Mouse (Mus musculus): ENCODE results near the gene Chmp4b. TPM values are rescaled to one million over a fixed set of nuclear protein-coding genes. Genes with fewer than 3 reads are reported as not detected.

Chmp4b gene
- polyA plus RNA-seq, 1 experiment from 2014 or later: 28.7 TPM

GRCm38 (mm10) chr2:154689391-154689790, 37.9 kb downstream of the Chmp4b start:
- Histone ChIP-seq H3K27ac (ENCODE audit: low read length) (no peak overlapping the region), H3K9ac (ENCODE audit: low read depth, low read length) (no peak overlapping the region), H3K36me3 (ENCODE audit: control insufficient read depth, insufficient read depth, low read length) (peaks cover 17% of the 10 kb centered on the region; the same call in 1 of the 2 replicates), H3K27me3 (replicated peaks; ENCODE audit: control insufficient read depth, insufficient read depth, low read length) (no peaks in the 10 kb centered on the region), H3K4me1 (ENCODE audit: control insufficient read depth, insufficient read depth, low read length) (peaks cover 7% of the 10 kb centered on the region; the same call in 1 of the 2 replicates), H3K4me2 (ENCODE audit: low read depth, low read length) (no peak overlapping the region), H3K9me3 (ENCODE audit: control insufficient read depth, low read length) (no peaks in the 10 kb centered on the region), H3K4me3 (ENCODE audit: low read length) (no peak overlapping the region)
- ATAC-seq: no peak
- 91% methylated on average over 14 of the region's 14 CpGs for WGBS

GRCm38 (mm10) chr2:154690959-154691358, 39.5 kb downstream of the Chmp4b start:
- peaks cover 7% of the 10 kb centered on the region; the same call in 1 of the 2 replicates for H3K4me1 ChIP-seq (ENCODE audit: control insufficient read depth, insufficient read depth, low read length)
- no peaks in the 10 kb centered on the region for H3K9me3 ChIP-seq (ENCODE audit: control insufficient read depth, low read length)
- no peak for ATAC-seq
- no peak overlapping the region for H3K27ac ChIP-seq (ENCODE audit: low read length)
- H3K4me2 ChIP-seq (ENCODE audit: low read depth, low read length): no peak overlapping the region
- no peak overlapping the region for H3K4me3 ChIP-seq (ENCODE audit: low read length)
- no peaks in the 10 kb centered on the region for H3K27me3 ChIP-seq (replicated peaks; ENCODE audit: control insufficient read depth, insufficient read depth, low read length)
- H3K36me3 ChIP-seq (ENCODE audit: control insufficient read depth, insufficient read depth, low read length): peaks cover 24% of the 10 kb centered on the region; the same call in 1 of the 2 replicates
- H3K9ac ChIP-seq (ENCODE audit: low read depth, low read length): no peak overlapping the region
- 94% methylated on average over 5 of the region's 5 CpGs for WGBS

GRCm38 (mm10) chr2:154693186-154693940, 41.9 kb downstream of the Chmp4b start:
- peaks cover 24% of the 10 kb centered on the region; the same call in 1 of the 2 replicates for H3K36me3 ChIP-seq (ENCODE audit: control insufficient read depth, insufficient read depth, low read length)
- no peak overlapping the region for H3K4me3 ChIP-seq (ENCODE audit: low read length)
- H3K27ac ChIP-seq (ENCODE audit: low read length): peak overlapping the region; percentile 69
- no peaks in the 10 kb centered on the region for H3K9me3 ChIP-seq (ENCODE audit: control insufficient read depth, low read length)
- peak; percentile 48 for ATAC-seq
- 74% methylated on average over 11 of the region's 11 CpGs for WGBS
- H3K4me1 ChIP-seq (ENCODE audit: control insufficient read depth, insufficient read depth, low read length): peaks cover 7% of the 10 kb centered on the region; the same call in 1 of the 2 replicates
- H3K4me2 ChIP-seq (ENCODE audit: low read depth, low read length): no peak overlapping the region
- no peak overlapping the region for H3K9ac ChIP-seq (ENCODE audit: low read depth, low read length)
- no peaks in the 10 kb centered on the region for H3K27me3 ChIP-seq (replicated peaks; ENCODE audit: control insufficient read depth, insufficient read depth, low read length)

- H3K9me3 ChIP-seq (ENCODE audit: control insufficient read depth, low read length): no peaks in the 10 kb centered on the region
- no peak overlapping the region for H3K4me3 ChIP-seq (ENCODE audit: low read length)
- no peak overlapping the region for H3K4me2 ChIP-seq (ENCODE audit: low read depth, low read length)
- peak; percentile 57 for ATAC-seq
- peaks cover 7% of the 10 kb centered on the region; the same call in 1 of the 2 replicates for H3K4me1 ChIP-seq (ENCODE audit: control insufficient read depth, insufficient read depth, low read length)
- H3K27ac ChIP-seq (ENCODE audit: low read length): no peak overlapping the region; the same call in 1 of the 2 replicates
- no peaks in the 10 kb centered on the region for H3K27me3 ChIP-seq (replicated peaks; ENCODE audit: control insufficient read depth, insufficient read depth, low read length)
- peaks cover 24% of the 10 kb centered on the region; the same call in 1 of the 2 replicates for H3K36me3 ChIP-seq (ENCODE audit: control insufficient read depth, insufficient read depth, low read length)
- no peak overlapping the region for H3K9ac ChIP-seq (ENCODE audit: low read depth, low read length)
- 75% methylated on average over 12 of the region's 12 CpGs for WGBS
These were observed 42.4 kb downstream of the Chmp4b start for GRCm38 (mm10) chr2:154693941-154694256.

- no peak overlapping the region for H3K4me2 ChIP-seq (ENCODE audit: low read depth, low read length)
- H3K4me3 ChIP-seq (ENCODE audit: low read length): no peak overlapping the region
- WGBS: 67% methylated on average over 8 of the region's 8 CpGs
- H3K4me1 ChIP-seq (ENCODE audit: control insufficient read depth, insufficient read depth, low read length): peaks cover 7% of the 10 kb centered on the region; the same call in 1 of the 2 replicates
- H3K9ac ChIP-seq (ENCODE audit: low read depth, low read length): no peak overlapping the region
- no peaks in the 10 kb centered on the region for H3K27me3 ChIP-seq (replicated peaks; ENCODE audit: control insufficient read depth, insufficient read depth, low read length)
- no peaks in the 10 kb centered on the region for H3K9me3 ChIP-seq (ENCODE audit: control insufficient read depth, low read length)
- no peak overlapping the region for H3K27ac ChIP-seq (ENCODE audit: low read length)
- H3K36me3 ChIP-seq (ENCODE audit: control insufficient read depth, insufficient read depth, low read length): peaks cover 14% of the 10 kb centered on the region; the same call in 1 of the 2 replicates
- ATAC-seq: no peak
These were observed 44.2 kb downstream of the Chmp4b start for GRCm38 (mm10) chr2:154695690-154696089.

- no peak for ATAC-seq
- Histone ChIP-seq H3K27me3 (replicated peaks; ENCODE audit: control insufficient read depth, insufficient read depth, low read length) (no peaks in the 10 kb centered on the region), H3K9ac (ENCODE audit: low read depth, low read length) (no peak overlapping the region), H3K4me1 (ENCODE audit: control insufficient read depth, insufficient read depth, low read length) (peaks cover 7% of the 10 kb centered on the region; the same call in 1 of the 2 replicates), H3K9me3 (ENCODE audit: control insufficient read depth, low read length) (no peaks in the 10 kb centered on the region), H3K36me3 (ENCODE audit: control insufficient read depth, insufficient read depth, low read length) (peaks cover 11% of the 10 kb centered on the region; the same call in 1 of the 2 replicates), H3K27ac (ENCODE audit: low read length) (no peak overlapping the region), H3K4me2 (ENCODE audit: low read depth, low read length) (no peak overlapping the region), H3K4me3 (ENCODE audit: low read length) (no peak overlapping the region)
- 79% methylated on average over 3 of the region's 3 CpGs for WGBS
These were observed 45.2 kb downstream of the Chmp4b start for GRCm38 (mm10) chr2:154696660-154697059.

GRCm38 (mm10) chr2:154699360-154699759, 47.9 kb downstream of the Chmp4b start:
- Histone ChIP-seq H3K4me3 (ENCODE audit: low read length) (no peak overlapping the region), H3K27ac (ENCODE audit: low read length) (no peak overlapping the region), H3K9me3 (ENCODE audit: control insufficient read depth, low read length) (no peaks in the 10 kb centered on the region), H3K36me3 (ENCODE audit: control insufficient read depth, insufficient read depth, low read length) (peaks cover 7% of the 10 kb centered on the region; the same call in 1 of the 2 replicates), H3K27me3 (replicated peaks; ENCODE audit: control insufficient read depth, insufficient read depth, low read length) (no peaks in the 10 kb centered on the region), H3K4me2 (ENCODE audit: low read depth, low read length) (no peak overlapping the region), H3K4me1 (ENCODE audit: control insufficient read depth, insufficient read depth, low read length) (peaks cover under 1% of the 10 kb centered on the region; the same call in 1 of the 2 replicates), H3K9ac (ENCODE audit: low read depth, low read length) (no peak overlapping the region)
- ATAC-seq: no peak
- WGBS: 95% methylated on average over 4 of the region's 4 CpGs

- 77% methylated on average over 2 of the region's 2 CpGs for WGBS
- no peaks in the 10 kb centered on the region for H3K9me3 ChIP-seq (ENCODE audit: control insufficient read depth, low read length)
These were observed 48.7 kb downstream of the Chmp4b start for GRCm38 (mm10) chr2:154700177-154700576.

GRCm38 (mm10) chr2:154702637-154703315, 51.3 kb downstream of the Chmp4b start:
- WGBS: 6% methylated on average over 17 of the region's 17 CpGs
- Histone ChIP-seq H3K9ac (ENCODE audit: low read depth, low read length) (peak overlapping the region; percentile 21; the same call in 1 of the 2 replicates), H3K4me2 (ENCODE audit: low read depth, low read length) (peak overlapping the region; percentile 15; the same call in 1 of the 2 replicates), H3K4me3 (ENCODE audit: low read length) (no peak overlapping the region), H3K36me3 (ENCODE audit: control insufficient read depth, insufficient read depth, low read length) (no peaks in the 10 kb centered on the region), H3K4me1 (ENCODE audit: control insufficient read depth, insufficient read depth, low read length) (no peaks in the 10 kb centered on the region; the same call in 1 of the 2 replicates), H3K9me3 (ENCODE audit: control insufficient read depth, low read length) (no peaks in the 10 kb centered on the region), H3K27me3 (replicated peaks; ENCODE audit: control insufficient read depth, insufficient read depth, low read length) (no peaks in the 10 kb centered on the region), H3K27ac (ENCODE audit: low read length) (no peak overlapping the region)
- ATAC-seq: peak; percentile 54

More at GRCm38 (mm10) chr2:154700177-154700576, 48.7 kb downstream of the Chmp4b start:
- H3K4me1 ChIP-seq (ENCODE audit: control insufficient read depth, insufficient read depth, low read length): no peaks in the 10 kb centered on the region; the same call in 1 of the 2 replicates
- H3K4me3 ChIP-seq (ENCODE audit: low read length): no peak overlapping the region
- no peak overlapping the region for H3K4me2 ChIP-seq (ENCODE audit: low read depth, low read length)
- no peak overlapping the region for H3K9ac ChIP-seq (ENCODE audit: low read depth, low read length)
- 0 out of 2 replicates have a peak, but pooled peaks cover under 1% of the 10 kb centered on the region for H3K36me3 ChIP-seq (ENCODE audit: control insufficient read depth, insufficient read depth, low read length)
- ATAC-seq: no peak
- H3K27me3 ChIP-seq (replicated peaks; ENCODE audit: control insufficient read depth, insufficient read depth, low read length): no peaks in the 10 kb centered on the region
- H3K27ac ChIP-seq (ENCODE audit: low read length): no peak overlapping the region
